Mouse (Mus musculus) thymus, adult 2 months (tissue): Measurements from ENCODE around the gene Gpsm2. TPM values are rescaled to one million over a fixed set of nuclear protein-coding genes. Genes with fewer than 3 reads are reported as not detected.

ENCODE experiments used
- DNase-seq: peaks from one replicate; pipeline ENCODE4 v3.0.0; 2021
- H3K27ac ChIP-seq: fragments of 200-500 bp; 2 replicates; pipeline ENCODE4 v1.5.1; 2012; ENCODE audit warnings: low read length, control low read depth; ENCODE audit not compliant: control insufficient read depth, insufficient read depth
- H3K27me3 ChIP-seq: fragments of 200-500 bp; 2 replicates; pipeline ENCODE4 v1.6.1; 2012; ENCODE audit warnings: mild to moderate bottlenecking, low read length, moderate library complexity, mixed read lengths; ENCODE audit not compliant: control insufficient read depth, insufficient read depth
- H3K36me3 ChIP-seq: fragments of 200-500 bp; 2 replicates; pipeline ENCODE4 v1.6.1; 2012; ENCODE audit warnings: mild to moderate bottlenecking, low read length, moderate library complexity; ENCODE audit not compliant: control insufficient read depth, insufficient read depth
- H3K4me1 ChIP-seq: fragments of 200-500 bp; replicated peaks from 2 replicates; pipeline ENCODE4 v1.6.1; 2012; ENCODE audit warnings: low read length; ENCODE audit not compliant: control insufficient read depth, insufficient read depth
- H3K4me3 ChIP-seq: fragments of 200-500 bp; 2 replicates; pipeline ENCODE4 v1.5.1; 2012; ENCODE audit warnings: mild to moderate bottlenecking, low read length, control low read depth, moderate library complexity; ENCODE audit not compliant: control insufficient read depth, insufficient read depth
- CTCF ChIP-seq: fragments of 200-500 bp; IDR thresholded peaks from 2 replicates; pipeline ENCODE4 v1.5.1; 2012; ENCODE audit warnings: mild to moderate bottlenecking, control low read depth, low read length, moderate library complexity, borderline replicate concordance; ENCODE audit not compliant: control insufficient read depth, poor library complexity, insufficient read depth; ENCODE audit errors: extremely low read depth
- POLR2A ChIP-seq: fragments of 200-500 bp; IDR thresholded peaks from 2 replicates; pipeline ENCODE4 v1.6.1; 2012; ENCODE audit warnings: mild to moderate bottlenecking, low read length, control low read depth, moderate library complexity; ENCODE audit not compliant: control insufficient read depth, poor library complexity, insufficient read depth; ENCODE audit errors: extremely low read depth
- WGBS: fragments of 180-500 bp; shearing (Covaris S2); methylation state at CpG from one replicate; pipeline ENCODE4 v1.1.7; 2018; 5-methylcytosine and 5-hydroxymethylcytosine counted together
- polyA plus RNA-seq: library from polyadenylated mRNA; depleted of rRNA; stranded (reverse); fragments of >200 nt; gene quantifications from 2 replicates; pipeline ENCODE4 v1.2.3, GENCODE M21; 2012

Gene Gpsm2
- polyA plus RNA-seq, 1 experiment, result 6.2 TPM

DNA sequence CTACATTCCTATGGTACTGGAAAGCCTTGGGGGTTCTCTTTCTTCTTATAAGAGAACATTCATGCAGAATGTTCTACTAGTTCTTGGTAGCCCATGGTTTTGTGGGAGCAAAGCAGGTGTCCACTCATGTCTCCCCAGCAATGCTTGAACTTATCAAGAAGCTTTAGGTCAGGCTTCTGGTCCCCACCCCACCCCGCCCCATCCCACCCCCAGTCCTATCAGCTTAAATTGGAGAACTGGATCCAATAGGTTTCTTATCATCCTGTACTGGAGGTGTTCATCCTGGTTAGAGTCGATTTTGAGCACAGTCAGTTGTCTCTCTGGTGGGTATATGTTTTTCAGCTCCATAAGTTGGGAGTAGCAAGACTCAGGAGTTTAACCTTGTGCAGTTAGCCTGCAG lies 33.4 kb upstream of the Gpsm2 start:
- H3K36me3 ChIP-seq, result no peaks in the 10 kb centered on the region
- no peak overlapping the region for H3K4me3 ChIP-seq
- DNase-seq, result no peak
- no peaks in the 10 kb centered on the region for H3K27me3 ChIP-seq
- no peak for TF ChIP-seq CTCF
- no peak for TF ChIP-seq POLR2A
- no peaks in the 10 kb centered on the region for H3K4me1 ChIP-seq
- 86% methylated on average over 2 of the region's 2 CpGs for WGBS
- no peak overlapping the region for H3K27ac ChIP-seq

DNA sequence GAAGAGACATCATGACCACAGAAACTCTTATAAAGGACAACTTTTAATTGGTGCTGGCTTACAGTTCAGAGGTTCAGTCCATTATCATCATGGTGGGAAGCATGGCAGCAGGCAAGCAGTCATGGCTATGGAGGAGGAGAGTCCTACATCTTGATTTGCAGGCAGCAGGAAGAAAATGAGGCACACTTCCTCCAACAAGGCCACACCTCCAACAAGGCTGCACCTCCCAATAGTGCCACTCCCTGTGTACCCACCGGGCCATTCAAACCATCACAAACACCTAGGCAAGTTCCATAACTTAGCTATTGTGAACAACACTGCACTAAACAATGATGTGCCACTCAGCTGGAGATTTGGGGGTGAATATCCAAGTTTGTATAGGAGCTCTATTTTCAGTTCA lies 32.4 kb upstream of the Gpsm2 start:
- 88% methylated on average over 1 of the region's 1 CpGs for WGBS
- Histone ChIP-seq H3K4me1 (no peaks in the 10 kb centered on the region), H3K36me3 (no peaks in the 10 kb centered on the region), H3K27me3 (no peaks in the 10 kb centered on the region), H3K27ac (no peak overlapping the region), H3K4me3 (no peak overlapping the region)
- DNase-seq, result no peak
- TF ChIP-seq CTCF (no peak), POLR2A (no peak)

DNA sequence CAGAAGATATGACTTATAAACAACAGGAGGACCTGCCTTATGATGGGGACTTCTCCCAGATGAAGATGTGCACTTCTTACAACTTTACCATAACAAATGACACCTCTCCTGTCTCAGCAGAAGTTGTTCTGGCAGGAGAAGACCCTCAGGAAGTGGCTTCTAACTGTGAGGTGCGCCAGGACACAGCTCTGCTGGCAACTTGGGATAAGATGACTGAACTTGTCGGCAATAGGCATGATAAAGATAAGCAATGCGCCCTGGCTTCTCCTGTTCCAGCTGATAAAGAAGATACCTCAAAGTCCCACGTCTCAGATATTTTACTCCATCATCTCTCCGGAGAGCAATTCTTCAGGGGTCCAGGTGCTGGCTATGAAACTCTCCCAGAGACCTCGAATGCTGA lies 29.6 kb upstream of the Gpsm2 start:
- no peaks in the 10 kb centered on the region for H3K36me3 ChIP-seq
- H3K27me3 ChIP-seq, result no peaks in the 10 kb centered on the region
- TF ChIP-seq CTCF (no peak), POLR2A (no peak)
- no peak overlapping the region for H3K27ac ChIP-seq
- H3K4me3 ChIP-seq, result no peak overlapping the region
- WGBS, result 80% methylated on average over 6 of the region's 6 CpGs
- no peak for DNase-seq
- no peaks in the 10 kb centered on the region for H3K4me1 ChIP-seq

DNA sequence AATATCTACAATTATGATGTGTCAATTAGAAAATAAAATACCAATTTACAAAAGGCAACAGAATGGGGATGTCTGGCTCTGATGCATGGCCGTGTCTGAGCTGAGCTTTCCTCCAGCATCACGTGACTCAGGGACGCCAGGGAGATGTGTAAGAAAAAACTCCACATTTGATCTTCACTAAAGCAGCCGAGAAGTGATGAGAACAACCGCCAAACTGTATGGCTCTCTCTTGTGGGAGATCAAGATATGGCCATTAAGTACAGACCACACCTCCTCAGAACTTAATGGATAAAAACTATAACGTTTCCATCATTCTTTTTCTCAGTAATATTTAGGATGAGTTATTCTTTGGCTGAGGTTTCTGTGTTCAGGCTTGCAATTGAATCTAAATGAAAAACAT lies 29.0 kb upstream of the Gpsm2 start:
- no peak overlapping the region for H3K4me3 ChIP-seq
- no peak overlapping the region for H3K27ac ChIP-seq
- H3K27me3 ChIP-seq, result no peaks in the 10 kb centered on the region
- no peaks in the 10 kb centered on the region for H3K36me3 ChIP-seq
- DNase-seq, result no peak
- TF ChIP-seq POLR2A, result no peak
- no peak for TF ChIP-seq CTCF
- 85% methylated on average over 6 of the region's 6 CpGs for WGBS
- no peaks in the 10 kb centered on the region for H3K4me1 ChIP-seq

DNA sequence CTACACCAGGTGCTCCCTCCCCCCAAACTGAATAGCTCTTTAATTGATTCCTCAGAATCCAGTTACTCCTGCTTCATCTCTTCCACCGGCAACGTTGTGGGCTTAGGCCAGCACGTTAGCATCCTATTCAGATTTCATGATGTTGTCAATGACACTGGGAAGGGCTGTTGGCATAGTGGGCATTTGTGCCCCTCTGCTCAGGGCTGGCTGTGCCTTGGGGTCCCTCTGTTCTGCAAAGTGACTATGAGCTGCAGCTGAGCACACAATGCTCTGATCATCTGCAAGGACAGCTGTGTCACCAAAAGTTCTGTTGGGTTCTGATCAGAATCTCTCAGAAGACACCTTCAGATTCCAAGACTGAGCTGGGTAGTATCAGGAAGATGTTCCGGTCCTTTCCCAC lies 22.0 kb upstream of the Gpsm2 start:
- Histone ChIP-seq H3K4me3 (no peak overlapping the region), H3K27me3 (no peaks in the 10 kb centered on the region), H3K27ac (no peak overlapping the region), H3K4me1 (no peaks in the 10 kb centered on the region), H3K36me3 (no peaks in the 10 kb centered on the region)
- TF ChIP-seq CTCF (no peak), POLR2A (no peak)
- 91% methylated on average over 4 of the region's 4 CpGs for WGBS
- DNase-seq, result no peak

DNA sequence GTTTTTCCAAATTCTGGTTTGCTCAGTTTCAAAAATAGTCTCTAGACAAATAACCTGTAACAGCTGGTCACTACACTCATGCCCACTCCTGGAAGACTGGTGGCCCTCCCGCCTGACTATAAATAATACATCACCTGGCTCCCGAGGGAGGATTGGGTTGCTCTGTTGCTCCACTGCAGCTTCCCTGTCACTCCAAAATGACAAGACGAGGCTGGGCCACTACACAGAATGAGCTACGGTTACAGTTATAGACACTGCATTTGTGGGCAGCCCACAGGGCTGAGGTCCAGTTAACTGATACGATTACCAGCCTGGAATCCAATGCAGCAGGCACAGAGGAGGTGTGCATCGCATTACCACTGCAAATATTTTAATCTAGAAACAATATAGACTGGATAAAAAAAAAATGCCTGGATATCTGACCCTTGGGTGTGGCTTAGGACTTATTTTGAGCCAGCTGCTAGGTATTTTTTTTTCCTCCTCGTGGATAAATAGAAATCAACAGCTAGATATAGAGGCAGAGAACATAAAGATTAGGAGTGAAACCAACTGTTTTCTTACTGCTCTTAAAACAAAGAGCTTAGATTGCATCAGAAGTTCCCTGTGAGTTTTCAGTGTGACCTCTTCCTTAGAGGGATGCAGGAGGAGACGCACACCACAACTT lies 17.1 kb upstream of the Gpsm2 start, which contains the start of gene Aknad1:
Aknad1 (plus strand) TSS at position 614 of the 664 bp plus-strand sequence.
- no peak for TF ChIP-seq CTCF
- TF ChIP-seq POLR2A, result no peak

DNA sequence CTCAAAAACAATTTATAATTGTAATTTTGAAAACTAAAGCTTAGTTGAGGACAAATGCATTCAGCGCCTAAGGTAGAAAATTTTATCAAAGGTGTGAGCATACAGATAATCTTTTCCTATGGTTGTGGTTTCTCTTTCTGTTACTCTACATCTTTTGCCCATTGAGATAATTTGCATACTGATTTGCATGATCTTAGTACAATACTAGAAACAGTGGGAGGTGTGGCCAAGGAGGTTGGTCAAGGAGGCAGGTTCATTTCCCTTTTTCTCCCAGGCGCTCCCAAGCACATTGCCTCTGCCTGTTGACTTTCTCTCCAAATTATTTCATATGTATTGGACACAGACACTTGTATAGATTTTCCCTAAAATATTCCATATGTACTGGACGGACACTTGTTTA lies 15.7 kb upstream of the Gpsm2 start:
- no peaks in the 10 kb centered on the region for H3K27me3 ChIP-seq
- no peak for TF ChIP-seq CTCF
- no peak for TF ChIP-seq POLR2A
- no peak overlapping the region for H3K27ac ChIP-seq
- no peak overlapping the region for H3K4me3 ChIP-seq
- 74% methylated on average over 3 of the region's 3 CpGs for WGBS
- H3K36me3 ChIP-seq, result no peaks in the 10 kb centered on the region
- no peaks in the 10 kb centered on the region for H3K4me1 ChIP-seq
- no peak for DNase-seq

More for the DNA sequence above, 17.1 kb upstream of the Gpsm2 start, which contains the start of gene Aknad1:
- Histone ChIP-seq H3K4me3 (no peak within 1 kb of the TSS), H3K27ac (no peak within 1 kb of the TSS), H3K4me1 (no peaks in the 10 kb centered on the region), H3K27me3 (no peaks in the 10 kb centered on the region), H3K36me3 (no peaks in the 10 kb centered on the region)
- DNase-seq, result no peak
- 86% methylated on average over 8 of the region's 8 CpGs for WGBS

DNA sequence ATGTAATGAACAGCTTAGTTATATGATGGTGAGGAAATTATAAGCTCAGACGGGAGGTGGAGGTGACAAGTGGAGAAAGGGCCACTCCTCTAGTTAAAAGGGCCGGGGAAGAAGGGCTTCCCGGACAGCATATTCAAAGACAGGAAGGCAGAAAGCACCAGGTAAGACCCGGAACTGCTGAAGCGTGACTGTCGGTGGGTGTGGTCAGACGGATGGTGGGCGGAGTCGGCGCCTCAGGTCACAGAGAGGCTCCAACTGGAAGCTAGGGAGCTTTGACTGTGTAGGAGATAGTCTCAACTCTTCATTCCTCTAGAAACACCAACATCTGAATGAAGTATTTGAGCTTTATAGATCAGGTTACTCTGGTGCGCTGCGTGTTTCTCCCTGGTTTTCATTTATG lies 8.2 kb upstream of the Gpsm2 start:
- no peak overlapping the region for H3K27ac ChIP-seq
- no peak overlapping the region for H3K4me3 ChIP-seq
- H3K27me3 ChIP-seq, result no peaks in the 10 kb centered on the region
- TF ChIP-seq POLR2A, result no peak
- TF ChIP-seq CTCF, result no peak
- DNase-seq, result peak; percentile 23
- peaks cover 2% of the 10 kb centered on the region; the same call in 1 of the 2 replicates for H3K4me1 ChIP-seq
- 70% methylated on average over 12 of the region's 12 CpGs for WGBS
- no peaks in the 10 kb centered on the region for H3K36me3 ChIP-seq
